Mouse (Mus musculus) adrenal gland, postnatal 25 days (tissue): ENCODE results near the gene Ccpg1. TPM values are rescaled to one million over a fixed set of nuclear protein-coding genes. Genes with fewer than 3 reads are reported as not detected.
A peak's percentile ranks its signal among the peaks of the same experiment; 100 is the strongest.

ENCODE experiments used
- DNase-seq: peaks from one replicate; pipeline ENCODE4 v3.0.0; 2021; ENCODE audit warnings: mixed read lengths
- microRNA-seq, 2 experiments: library from miRNA; unstranded; fragments of <30 nt; microRNA quantifications; one replicate each; pipeline ENCODE4 v1.2.0; 2021
- total RNA-seq: library from RNA; stranded (reverse); gene quantifications from 2 replicates; pipeline ENCODE4 v1.2.3, GENCODE M21; 2021

Ccpg1 gene
- total RNA-seq, 1 experiment from 2014 or later, result 166 TPM

GRCm38 (mm10) chr9:73045711-73046110 is 60.5 kb downstream of the Ccpg1 start:
- no peak for DNase-seq

DNA sequence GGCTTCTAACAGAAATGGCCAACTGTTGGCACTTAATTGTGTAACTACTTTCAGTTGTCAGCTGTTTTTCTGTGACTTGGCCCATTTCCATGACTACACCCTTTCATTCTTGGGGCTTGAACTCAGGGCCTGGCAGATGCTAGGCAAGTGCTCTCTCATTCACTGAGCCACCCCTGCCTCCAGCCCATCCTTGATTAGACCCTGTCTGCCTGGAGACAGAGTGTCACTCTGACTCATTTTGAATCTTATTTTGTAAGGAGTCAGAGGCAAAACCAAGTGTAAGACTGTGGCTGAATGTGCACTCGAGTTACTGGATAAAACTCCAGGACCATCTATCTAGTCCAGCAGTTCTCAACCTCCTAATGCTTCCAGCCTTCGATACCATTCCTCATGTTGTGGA is 62.7 kb downstream of the Ccpg1 start:
- DNase-seq, result no peak

DNA sequence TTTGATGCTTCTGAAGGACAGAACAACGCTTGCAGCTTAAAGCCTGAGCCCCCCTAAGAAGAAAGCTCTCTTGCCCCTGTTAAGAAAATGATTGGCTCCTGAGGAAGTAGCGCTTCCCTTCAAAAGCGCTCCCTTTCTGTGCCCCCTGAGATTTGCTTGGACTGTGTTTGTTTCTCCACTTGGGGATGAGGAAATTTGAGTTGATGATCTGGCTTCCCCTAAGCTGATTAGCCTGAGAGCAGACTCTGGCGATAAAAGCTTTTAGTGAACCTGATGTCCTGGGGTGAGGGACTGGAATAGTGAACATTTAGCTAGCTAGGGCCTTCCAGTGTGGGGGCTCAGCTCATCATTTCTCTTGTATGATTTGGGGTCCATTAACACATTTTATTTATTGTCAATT is 63.7 kb downstream of the Ccpg1 start:
- no peak for DNase-seq

GRCm38 (mm10) chr9:73049833-73050232 is 64.6 kb downstream of the Ccpg1 start:
- DNase-seq, result no peak

- no peak for DNase-seq
Measured at GRCm38 (mm10) chr9:73050606-73051005, 65.4 kb downstream of the Ccpg1 start.

DNA sequence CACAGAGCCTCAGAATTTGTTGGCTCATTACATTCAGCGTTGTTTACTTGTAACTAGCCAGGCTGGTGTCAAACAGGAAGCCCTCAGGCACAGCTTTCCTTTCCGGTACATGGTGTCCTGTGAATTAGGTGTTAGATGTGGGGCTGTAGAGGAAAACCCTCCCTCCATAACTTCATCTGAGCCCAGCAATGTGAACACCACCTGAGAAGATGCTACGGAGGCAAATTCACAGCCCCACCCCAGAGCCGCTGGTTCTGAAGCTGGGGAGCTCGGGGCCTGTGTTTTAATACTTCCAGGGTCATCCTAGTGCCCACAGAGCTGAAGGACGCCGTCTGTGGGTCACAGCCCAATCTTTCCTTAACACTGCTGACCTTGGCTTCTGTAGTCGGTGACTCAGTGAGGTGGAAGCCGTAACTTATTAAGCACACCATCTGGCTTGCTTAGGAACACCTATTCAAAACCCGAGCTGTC is 70.2 kb downstream of the Ccpg1 start:
- peak; percentile 38 for DNase-seq

DNA sequence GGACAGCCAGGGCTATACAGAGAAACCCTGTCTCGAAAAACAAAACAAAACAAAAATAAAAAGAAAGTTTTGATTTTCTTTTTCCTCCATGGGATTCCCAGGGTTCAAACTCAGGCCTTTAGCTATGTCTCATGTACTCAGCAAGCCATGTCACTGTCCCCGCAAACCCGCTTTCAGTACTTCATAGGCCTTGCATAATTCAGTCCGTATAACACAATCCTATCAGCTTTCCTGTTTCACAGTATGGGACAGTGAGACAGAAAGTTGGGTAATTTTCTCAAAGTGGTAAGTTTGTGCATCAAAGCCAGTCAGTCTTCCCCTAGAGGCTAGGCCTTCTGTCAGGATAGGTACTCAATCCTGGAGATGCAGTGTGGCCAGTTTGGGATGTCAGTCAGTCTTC is 74.0 kb downstream of the Ccpg1 start:
- DNase-seq, result no peak

DNA sequence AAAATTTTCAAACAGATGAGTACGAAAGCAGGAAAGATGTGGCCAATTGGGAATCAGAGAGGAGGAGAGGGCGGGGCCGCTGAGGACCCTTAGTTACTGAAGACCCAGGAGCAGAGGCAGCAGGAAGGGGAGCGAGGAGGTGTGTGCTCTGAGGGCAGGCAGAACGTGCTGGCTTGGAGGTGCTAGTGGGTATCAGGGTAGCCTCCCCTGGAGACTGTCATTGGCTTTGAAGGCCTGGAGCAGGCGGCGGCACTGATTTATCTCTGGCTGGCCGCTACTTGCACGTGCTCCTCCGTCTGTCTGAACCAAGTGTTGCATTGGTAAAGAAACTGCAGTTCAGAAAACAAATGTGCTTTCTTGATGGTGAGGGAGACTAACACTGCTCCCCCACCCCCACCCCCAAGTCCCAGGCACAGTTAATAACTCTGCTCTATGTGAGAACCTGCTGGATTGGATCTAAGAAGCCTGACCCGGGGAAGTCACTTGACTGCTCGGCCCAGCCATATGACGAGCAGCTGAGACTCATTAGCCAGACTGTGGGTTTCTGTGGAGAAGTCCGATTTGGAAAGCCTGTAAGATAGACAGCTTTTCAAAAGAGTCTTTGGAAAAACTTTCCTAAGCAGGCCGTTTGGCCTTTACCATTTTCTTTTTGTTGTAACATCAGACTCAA is 78.5 kb downstream of the Ccpg1 start:
- no peak for DNase-seq

Small RNA genes within 50 kb of the gene (microRNA-seq; reads per million reads assigned to microRNA genes)
- gene Gm27353, result 0 reads per million in 2 experiments

Other genes with a start within 250 kb of the Ccpg1 start
- 0.43 and 0.58 TPM in 2 replicates for gene Prtg, start 178.6 kb upstream of the Ccpg1 start, total RNA-seq
- 3.4 and 5.1 TPM in 2 replicates for gene Pygo1, start 59.8 kb upstream of the Ccpg1 start, total RNA-seq
- gene Dyx1c1, start 26.6 kb upstream of the Ccpg1 start, total RNA-seq, result 1.6 and 1.8 TPM in 2 replicates
- gene Gm44503, start 26.6 kb upstream of the Ccpg1 start, total RNA-seq, result not detected in 2 replicates
- gene Ccpg1os, start within 50 bp of the Ccpg1 start, total RNA-seq, result 23.8 TPM in 2 replicates
- 11.9 and 20.4 TPM in 2 replicates for gene Pigb, start 54.9 kb downstream of the Ccpg1 start, total RNA-seq
- 28.5 and 47.1 TPM in 2 replicates for gene Rab27a, start 59.4 kb downstream of the Ccpg1 start, total RNA-seq
- 1.00 and 2.0 TPM in 2 replicates for gene Khdc3, start 116.4 kb downstream of the Ccpg1 start, total RNA-seq
- 0.49 TPM in 1 of 2 replicates, not detected in the other for gene Gm20509, start 117.0 kb downstream of the Ccpg1 start, total RNA-seq
- gene Rsl24d1, start 128.0 kb downstream of the Ccpg1 start, total RNA-seq, result 60.6 and 64.2 TPM in 2 replicates